Mouse (Mus musculus): ENCODE results near the gene Nup205.
"Not testable (repeated sequence)": the region's sequence is repeated elsewhere in the genome, so short reads cannot be mapped to it uniquely, and the experiment has no call there.

Gene Nup205

DNA sequence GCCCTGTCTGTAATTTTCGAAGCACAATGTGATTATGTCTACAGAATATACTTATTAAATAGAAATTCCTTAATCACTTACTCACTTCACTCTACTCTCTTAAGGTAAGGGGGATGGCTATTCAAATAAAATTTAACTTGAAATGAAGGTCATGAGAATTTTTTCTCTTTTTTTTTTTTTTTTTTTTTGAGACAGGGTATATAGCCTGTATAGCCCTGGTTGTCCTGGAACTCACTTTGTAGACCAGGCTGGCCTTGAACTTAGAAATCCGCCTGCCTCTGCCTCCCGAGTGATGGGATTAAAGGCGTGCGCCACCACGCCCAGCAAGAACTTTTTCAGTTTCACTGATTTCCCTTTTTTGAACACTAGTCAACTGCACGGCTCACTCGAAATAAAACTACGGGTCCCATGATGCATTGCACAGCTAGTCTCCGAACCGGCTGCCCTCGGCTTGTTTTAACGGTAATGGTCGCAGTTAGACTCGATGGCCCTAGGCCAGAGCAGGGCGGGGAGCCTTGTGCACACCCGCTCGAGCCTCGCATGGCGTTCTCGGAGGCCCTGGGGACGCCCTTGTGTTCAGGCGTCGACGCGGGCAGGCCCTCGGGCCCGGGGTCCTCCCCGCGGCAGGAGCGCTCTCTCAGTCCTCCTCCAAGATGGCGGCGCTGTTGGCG is at the start of gene Nup205:
TSS of gene Nup205 (plus strand) at position 443 of the 671 bp plus-strand sequence.
- DNase-seq (ENCODE audit: low read depth in 1 of 2, low spot score in 2 of 2), result peak; percentile 73 to 80

DNA sequence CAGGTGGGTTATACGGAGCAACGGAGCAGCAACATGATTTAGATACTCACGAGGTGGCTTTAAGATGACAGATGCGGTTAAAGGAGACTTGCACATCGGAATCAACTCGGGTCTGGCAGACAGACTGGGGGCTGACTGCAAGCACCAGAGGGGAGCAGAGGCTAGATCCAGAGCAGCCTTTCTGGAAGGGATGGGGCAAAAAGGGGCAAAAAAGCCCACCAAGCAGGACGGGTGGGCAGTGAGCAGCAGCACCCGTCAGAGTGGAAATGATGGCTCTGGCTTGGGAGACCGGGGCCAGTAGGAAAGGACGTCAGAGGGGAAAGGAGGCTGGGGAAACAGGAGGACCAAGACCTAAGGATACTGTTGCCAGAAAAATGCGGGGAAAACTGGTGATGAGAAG is 44.4 kb upstream of the Nup205 start:
- peak; percentile 2 to 10 for DNase-seq (ENCODE audit: low read depth in 1 of 2, low spot score in 2 of 2)

DNA sequence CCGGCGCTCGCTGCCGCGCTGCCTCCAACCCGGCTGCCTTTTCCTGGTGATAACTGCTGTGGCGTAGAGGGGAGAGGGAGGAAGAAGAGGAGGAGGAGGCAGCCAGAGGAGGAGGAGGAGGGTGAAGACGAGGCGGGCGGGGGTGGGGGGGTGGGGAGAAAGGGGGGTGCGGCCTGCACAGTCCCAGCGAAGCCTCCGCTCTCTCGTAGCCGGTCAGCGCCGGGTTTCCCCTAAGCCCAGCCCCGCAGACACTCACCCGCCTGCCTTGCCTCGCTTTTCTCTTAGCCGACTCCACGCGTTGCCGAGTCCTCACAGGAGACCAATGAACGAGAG is 44.0 kb upstream of the Nup205 start:
- DNase-seq (ENCODE audit: low read depth in 1 of 2, low spot score in 2 of 2), result no peak

DNA sequence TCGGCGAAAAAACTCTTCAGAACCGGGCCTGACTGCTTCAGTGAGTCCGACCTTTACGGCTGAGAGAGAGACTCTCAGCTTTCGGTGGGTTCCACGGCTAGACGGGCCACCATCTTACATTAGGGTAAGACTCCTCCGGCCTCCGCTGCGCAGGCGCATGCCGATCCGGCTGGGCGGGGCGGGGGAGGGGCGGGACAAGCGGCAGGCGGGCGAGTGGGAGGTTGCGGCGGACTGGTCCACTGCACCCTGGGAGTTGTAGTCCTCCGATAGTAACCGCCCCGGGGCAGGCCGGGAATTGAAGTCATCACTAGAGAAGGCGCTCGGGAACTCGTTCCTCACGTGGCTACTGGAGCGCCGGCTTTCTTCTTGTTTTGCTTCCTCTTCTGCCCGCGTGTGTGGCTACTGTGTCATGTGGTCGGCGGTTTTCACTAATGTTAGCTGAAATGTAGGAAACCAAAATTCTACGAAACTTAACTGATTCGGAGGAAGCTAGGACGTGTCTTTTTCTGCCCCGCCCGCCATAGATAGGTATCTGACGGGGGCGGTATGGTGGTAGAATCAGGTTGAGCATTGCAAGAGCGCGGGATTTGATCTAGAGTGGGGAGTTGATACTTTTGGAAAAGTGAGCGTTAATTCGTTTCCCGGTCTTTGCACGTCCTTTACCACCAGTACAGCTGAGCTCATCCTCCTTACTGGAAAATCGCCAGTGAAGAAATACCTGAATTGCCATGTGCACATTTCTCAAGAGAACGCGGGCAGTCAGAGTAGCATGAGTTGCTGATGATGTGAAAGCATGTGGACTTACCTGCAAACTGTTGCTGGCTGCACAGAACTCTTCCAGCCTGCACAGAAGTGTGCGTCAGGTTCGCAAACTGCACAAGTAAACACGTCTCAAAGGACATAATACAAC is 43.4 kb upstream of the Nup205 start, which contains the start of gene Cnot4:
TSS of gene Cnot4 (minus strand) at position 146 of the 910 bp plus-strand sequence.
- peak; percentile 98 to 99 for DNase-seq (ENCODE audit: low read depth in 1 of 2, low spot score in 2 of 2)

DNA sequence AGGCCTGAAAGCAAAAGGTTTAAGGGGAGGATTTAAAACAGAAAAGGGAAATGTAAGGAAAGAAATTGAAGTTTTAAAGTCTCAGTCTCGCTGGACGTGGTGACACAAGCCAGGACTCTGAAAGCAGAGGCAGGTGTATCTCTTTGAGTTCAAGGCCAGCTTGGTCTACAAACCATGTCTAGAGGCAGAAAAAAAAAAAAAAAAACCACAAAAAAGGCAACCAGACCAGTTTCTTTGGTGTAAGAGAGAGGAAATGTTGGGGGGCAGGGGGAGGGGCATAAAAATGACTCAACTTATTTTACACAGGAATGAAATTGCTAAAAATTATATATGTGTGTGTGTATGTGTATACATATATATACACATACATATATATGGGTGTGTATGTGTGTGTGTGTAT is 42.4 kb upstream of the Nup205 start:
- DNase-seq (ENCODE audit: low read depth in 1 of 2, low spot score in 2 of 2), result no peak

DNA sequence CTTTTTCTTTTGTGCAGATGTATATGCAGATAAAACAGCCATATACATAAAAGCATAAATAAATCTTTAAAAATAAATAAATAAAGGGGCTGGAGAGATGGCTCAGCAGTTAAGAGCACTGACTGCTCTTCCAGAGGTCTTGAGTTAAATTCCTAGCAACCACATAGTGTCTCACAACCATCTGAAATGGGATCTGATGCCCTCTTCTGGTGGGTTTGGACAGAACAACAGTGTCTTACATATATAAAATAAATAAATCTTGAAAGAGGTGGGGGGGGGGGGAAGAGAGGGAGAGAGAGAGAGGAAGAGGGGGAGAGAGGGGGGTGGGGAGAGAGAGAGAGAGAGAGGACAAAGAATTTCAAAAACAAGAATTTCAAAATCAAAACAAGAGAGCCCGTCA is 36.9 kb upstream of the Nup205 start:
- DNase-seq (ENCODE audit: low read depth in 1 of 2, low spot score in 2 of 2), result no peak

DNA sequence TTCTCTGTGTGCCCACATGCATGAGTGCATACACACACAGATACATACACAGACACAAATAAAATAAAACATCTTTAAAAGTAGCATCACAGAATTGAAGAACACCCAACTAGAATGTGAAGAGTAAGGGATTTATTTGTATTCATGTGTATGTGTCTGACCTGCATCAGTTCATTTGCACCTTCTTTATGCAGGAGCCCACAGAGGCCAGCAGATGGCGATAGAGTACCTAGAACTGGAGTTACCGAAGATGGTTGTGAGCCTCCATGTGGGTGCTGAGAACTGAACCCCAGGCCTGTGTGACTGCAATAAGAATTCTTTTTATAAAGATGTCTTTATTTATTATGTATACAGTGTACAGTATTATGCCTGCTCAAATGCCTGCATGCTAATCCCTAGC is 31.7 kb upstream of the Nup205 start:
- no peak for DNase-seq (ENCODE audit: low read depth in 1 of 2, low spot score in 2 of 2)

DNA sequence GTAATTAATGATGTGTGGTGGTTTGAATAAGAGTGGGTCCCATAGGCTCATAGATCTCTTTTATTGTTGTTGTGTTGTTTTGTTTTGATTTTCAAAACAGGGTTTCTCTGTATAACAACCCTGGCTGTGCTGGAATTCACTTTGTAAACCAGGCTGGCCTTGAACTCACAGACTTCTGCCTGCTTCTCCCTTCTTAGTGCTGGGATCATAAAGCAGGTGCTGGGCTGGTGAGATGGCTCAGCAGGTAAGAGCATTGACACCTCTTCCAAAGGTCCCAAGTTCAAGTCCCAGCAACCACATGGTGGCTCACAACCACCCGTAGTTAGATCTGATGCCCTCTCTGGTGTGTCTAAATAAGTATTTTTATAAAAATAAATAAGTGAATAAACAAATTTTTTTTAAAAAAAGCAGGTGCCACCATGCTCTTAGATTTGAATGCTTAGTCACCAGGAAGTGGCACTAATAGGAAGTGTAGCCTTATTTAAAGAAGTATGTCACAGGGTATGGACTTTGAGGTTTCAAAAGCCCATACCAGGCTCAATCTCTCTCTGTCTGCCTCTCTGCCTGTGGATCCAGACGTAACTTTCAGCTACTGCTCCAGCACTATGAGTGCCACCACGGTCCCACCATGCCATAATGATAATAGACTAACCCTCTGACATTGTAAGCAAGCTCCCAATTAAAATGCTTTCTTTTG is 29.3 kb upstream of the Nup205 start:
- DNase-seq (ENCODE audit: low read depth in 1 of 2, low spot score in 2 of 2), result no peak

DNA sequence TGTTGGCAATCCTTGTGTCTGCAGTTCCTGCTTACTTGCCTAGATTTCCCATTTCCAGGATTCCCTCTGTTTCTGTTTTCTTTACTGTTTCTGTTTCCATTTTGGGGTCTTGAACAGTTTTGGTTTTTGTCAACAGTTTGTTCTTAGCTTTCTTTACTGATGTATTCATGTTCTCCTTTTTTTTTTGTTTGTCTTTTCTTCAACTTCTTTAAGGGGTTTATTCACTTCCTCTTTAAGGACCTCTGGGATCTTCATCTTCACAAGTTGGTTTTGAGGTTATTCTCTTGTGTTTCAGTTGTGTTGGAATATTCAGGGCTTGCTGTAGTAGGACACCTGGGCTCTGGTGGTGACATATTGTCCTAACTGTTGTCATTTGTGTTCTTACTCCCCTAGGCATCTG is 22.7 kb upstream of the Nup205 start:
- no peak for DNase-seq (ENCODE audit: low read depth in 1 of 2, low spot score in 2 of 2)

DNA sequence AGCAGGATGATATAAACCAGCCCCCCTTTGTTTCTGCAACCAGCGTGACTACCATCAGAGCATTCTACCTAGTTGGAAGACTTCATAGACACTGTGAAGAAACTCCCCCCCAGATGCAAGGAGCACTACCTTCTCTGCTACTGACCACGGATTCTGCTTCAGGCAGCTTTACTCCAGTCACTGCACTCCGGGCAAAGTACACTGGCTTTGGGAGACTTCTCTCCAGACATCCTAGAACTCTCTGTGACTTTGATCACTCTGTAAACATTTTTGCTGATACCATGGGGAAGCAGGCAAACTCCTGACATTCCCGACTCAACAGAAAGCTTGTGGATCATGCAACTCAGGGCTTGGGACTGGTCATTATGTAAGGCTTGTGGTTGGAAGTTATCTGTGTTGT is 8.0 kb upstream of the Nup205 start:
- no peak for DNase-seq (ENCODE audit: low read depth in 1 of 2, low spot score in 2 of 2)

DNA sequence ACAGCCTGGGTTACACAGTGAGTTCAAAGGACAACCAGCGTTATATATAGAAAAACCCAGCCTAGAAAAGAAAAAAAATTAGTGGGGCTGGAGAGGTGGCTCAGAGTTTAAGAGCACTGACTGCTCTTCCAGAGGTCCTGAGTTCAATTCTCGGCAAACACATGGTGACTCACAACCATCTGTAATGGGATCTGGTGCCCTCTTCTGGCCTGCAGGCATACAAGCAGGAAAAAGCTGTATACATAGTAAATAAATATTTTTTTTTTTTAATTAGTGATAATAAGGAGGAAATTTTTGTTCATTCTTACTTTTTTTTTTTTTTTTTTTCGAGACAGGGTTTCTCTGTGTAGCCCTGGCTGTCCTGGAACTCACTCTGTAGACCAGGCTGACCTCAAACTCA is 5.2 kb upstream of the Nup205 start:
- DNase-seq (ENCODE audit: low read depth in 1 of 2, low spot score in 2 of 2), result not testable (repeated sequence)

DNA sequence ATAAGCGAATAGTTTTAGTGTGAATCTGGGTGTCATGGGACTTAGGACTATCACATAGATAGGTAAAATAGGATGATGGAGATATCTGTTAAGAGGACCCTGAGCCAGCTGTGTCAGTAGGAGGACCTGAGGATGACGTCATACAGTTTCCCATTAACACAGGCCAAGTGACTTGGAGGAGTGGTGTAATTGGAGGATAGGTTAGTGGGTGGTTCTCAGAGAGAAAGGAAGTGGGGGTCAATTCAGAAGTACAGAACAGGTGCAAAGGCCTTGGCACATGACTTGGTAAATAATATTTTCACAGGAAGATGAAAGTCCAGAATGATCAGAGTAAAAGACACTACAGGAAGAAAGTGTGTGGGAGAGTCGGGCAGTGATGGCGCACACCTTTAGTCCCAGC is 4.0 kb upstream of the Nup205 start:
- no peak for DNase-seq (ENCODE audit: low read depth in 1 of 2, low spot score in 2 of 2)

DNA sequence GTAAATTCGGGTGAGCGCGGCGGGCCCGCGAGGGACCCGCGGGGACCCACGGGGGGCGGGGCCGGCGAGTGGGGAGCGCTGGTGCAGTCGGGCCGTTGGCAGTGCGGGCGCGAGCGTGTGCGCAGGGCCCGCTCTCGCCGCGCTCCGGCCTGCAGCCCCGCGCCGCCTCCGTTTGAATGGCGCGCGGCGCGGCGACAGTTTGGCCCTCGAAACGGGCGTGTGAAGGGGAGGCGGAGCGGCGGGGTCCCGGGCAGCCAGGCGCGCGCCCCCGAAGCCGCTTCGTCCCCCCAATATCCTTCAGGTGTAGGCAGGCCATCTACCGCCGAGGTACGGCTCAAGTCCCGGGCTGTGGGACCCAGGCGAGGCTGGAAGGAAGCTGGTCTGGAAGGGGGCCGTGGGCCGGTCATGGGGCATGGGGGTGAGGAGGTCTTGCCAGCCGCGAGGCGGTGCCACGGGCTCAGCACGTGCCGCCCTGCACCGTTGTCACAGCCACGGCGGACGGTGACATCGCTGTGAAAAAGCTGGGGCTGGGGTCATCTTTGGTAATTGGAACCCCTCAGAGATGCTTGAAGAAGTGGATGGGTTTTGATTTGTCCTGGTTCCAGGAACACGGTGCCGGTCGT is 540 bp downstream of the Nup205 start:
- DNase-seq (ENCODE audit: low read depth in 1 of 2, low spot score in 2 of 2), result peak; percentile 3 to 33

DNA sequence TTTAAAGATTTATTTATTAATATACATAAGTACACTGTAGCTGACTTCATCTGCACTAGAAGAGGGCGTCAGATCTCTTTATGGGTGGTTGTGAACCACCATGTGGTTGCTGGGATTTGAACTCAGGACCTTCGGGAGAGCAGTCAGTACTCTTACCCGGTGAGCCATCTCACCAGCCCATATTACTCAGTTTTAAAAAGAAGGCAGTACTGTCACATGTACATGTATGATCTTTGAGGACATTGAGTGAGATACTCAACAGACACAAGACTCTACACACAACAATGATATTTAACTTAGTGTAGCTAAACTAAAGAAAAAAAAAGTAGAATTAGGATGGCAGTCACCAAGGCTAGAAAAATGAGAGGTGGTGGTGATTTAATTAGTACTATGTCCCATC is 2.1 kb downstream of the Nup205 start:
- not testable (repeated sequence) for DNase-seq (ENCODE audit: low read depth in 1 of 2, low spot score in 2 of 2)

DNA sequence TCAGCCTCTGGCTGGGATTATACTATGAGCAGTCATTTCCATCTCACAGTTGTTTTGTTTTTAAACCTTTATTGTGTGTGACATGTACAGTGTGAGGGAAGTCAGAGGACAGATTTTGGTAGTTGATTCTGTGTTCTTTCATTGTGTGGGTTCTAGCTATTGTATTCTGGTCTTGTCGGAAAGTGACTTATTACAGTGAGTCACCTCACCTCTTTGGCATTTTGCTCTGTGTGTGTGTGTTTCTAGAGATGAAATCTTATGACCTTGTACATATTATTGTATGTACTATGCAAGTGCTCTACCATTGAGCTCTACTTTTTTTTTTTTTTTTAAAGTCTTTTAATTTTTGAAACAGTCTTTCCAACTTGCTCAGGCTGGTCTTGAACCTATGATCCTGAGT is 7.6 kb downstream of the Nup205 start:
- no peak for DNase-seq (ENCODE audit: low read depth in 1 of 2, low spot score in 2 of 2)

DNA sequence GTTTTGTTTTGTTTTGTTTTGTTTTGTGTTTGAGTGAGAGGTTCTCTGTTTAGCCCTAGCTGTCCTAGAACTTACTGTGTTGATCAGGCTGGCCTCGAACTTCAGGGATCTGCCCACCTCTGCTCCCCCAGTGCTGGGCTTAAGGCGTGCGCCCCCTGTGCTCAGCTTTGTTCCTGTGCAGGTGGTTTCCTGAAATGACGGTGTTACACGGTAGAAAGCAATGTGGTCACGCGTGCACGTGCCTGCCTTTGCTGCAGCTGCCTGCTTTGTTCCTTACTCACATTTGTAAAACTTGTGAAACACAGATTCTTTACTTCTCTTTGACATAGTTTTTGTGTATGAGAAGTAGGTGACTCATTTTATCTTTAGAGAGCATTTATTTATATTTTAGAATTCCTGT is 14.0 kb downstream of the Nup205 start:
- no peak for DNase-seq (ENCODE audit: low read depth in 1 of 2, low spot score in 2 of 2)

DNA sequence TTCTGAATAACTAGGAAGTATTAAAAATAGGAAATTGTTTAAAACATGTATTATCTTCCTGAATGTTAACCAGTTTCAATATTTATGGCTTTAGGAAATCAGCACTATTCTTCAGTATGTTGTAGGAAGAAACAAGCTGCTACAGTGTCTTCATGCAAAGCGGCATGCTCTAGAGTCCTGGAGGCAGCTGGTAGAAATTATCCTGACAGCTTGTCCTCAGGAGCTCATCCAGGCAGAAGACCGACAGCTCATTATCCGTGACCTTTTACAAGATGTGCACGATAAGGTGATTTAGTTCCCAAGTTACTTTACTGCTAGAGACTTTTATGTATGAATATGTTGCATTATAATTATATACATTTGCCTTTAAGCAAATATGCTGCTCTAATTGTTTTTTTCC is 48.5 kb downstream of the Nup205 start:
- no peak for DNase-seq (ENCODE audit: low read depth in 1 of 2, low spot score in 2 of 2)

DNA sequence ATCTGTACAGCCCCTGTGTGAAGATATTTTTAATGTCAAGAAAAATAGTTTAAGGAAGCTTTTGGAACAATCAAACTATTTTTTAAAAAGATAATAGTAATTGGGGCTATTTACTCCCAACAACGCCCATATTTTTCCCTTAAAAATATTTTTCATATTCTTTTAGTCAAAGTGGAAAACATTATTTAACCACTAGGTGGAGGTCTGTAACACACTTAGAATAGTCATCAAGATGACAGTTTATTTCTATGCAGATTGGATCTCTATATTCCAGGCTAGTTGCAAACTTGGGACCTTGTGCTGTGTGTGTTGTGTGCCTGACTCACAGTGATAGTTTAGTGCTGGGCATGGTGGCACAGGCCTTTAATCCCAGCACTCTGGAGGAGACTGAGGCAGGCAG is 52.2 kb downstream of the Nup205 start:
- DNase-seq (ENCODE audit: low read depth in 1 of 2, low spot score in 2 of 2), result no peak

DNA sequence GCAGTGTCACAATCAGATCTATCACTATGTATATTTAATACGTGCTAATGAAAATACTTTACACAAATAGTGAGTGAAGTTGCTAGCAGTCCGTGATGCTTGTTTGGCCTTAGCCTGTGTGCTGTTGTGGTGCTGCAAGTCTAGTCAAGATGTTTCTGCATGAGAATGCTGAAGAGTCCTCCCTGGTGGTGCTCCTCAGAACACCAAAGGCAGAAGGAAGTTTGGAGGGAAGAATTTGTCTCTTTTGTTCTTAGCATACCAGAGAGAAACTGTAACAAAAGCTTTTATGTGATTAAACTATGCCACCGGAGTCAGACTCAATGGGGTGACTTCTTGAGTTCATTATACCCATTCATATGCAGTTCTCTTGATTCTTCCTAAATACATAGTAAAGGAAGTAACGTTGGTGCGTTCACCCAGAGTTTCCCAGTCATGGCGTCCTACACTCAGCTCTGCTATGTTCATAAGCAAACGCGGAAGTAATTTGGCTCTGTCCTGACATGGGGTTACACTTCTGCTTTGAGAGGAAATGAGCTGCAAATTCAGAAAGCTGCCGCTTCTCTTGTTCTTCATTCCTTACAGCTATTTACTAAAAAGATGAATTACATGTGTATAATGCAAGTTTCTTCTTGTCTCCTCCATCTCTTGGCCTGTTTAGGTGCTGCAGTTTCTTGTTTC is 59.0 kb downstream of the Nup205 start:
- DNase-seq (ENCODE audit: low read depth in 1 of 2, low spot score in 2 of 2), result no peak

DNA sequence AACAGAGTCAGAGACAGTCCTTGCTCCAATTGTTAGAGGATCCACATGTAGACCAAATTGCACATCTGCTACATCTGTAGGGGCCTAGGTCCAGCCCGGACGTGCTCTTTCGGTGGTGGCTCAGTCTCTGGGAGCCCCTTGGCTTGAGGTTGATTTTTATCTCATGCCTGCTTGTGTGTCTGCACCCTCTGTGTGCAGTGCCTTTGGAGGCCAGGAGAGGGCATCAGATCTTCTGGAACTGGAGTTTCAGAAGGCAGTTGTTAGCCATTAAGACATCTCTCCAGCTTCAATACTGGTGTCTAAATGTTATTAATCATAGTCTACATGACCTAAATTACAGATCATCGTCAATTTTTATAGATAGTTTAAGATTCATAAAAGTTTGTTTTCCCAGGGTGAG is 66.0 kb downstream of the Nup205 start:
- no peak for DNase-seq (ENCODE audit: low read depth in 1 of 2, low spot score in 2 of 2)

DNA sequence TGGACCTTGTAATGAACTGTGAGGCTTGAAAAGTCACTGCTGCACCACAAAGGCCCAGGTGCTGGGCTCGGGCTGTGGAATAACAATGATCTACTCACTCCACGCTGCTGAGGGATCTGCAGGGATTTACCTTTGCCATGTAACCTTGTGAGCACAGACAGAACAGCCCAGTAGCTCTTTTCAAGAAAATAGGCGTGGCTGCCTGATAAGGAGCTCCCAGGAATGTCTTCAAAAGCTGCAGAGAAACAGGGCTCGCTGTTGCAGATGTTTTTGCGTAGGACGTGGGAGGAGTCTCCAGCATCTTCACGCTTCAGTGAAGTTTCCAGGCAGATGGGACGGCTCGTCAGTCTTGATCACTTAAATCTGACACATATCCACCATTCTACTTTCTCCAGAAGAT is 66.8 kb downstream of the Nup205 start:
- no peak for DNase-seq (ENCODE audit: low read depth in 1 of 2, low spot score in 2 of 2)

All from monocyte, adult 2 months (primary cell).